Mouse (Mus musculus) stomach, embryonic 16.5 days (tissue): ENCODE data around the gene Gprin3. TPM values are rescaled to one million over a fixed set of nuclear protein-coding genes. Genes with fewer than 3 reads are reported as not detected.

ENCODE experiments used
- ATAC-seq: fragments of 200-750 bp; cut with Nextera tagmentation; 2 replicates; pipeline ENCODE4 v1.8.0; 2017; ENCODE audit warnings: moderate number of reproducible peaks, moderate TSS enrichment; ENCODE audit not compliant: insufficient read depth, low FRiP score
- H3K27ac ChIP-seq: fragments of 300-500 bp; sonication (generic); 2 replicates; pipeline ENCODE4 v1.5.1; 2014; ENCODE audit warnings: low read length
- H3K27me3 ChIP-seq: fragments of 300-500 bp; sonication (generic); 2 replicates; pipeline ENCODE4 v1.6.1; 2014; ENCODE audit warnings: low read length, control low read depth, mixed read lengths; ENCODE audit not compliant: control insufficient read depth, insufficient read depth
- H3K36me3 ChIP-seq: fragments of 300-500 bp; sonication (generic); 2 replicates; pipeline ENCODE4 v1.6.1; 2014; ENCODE audit warnings: low read length; ENCODE audit not compliant: control insufficient read depth, insufficient read depth
- H3K4me1 ChIP-seq: fragments of 300-500 bp; sonication (generic); 2 replicates; pipeline ENCODE4 v1.6.1; 2014; ENCODE audit warnings: low read length, control low read depth, mixed read lengths; ENCODE audit not compliant: control insufficient read depth, insufficient read depth
- H3K4me2 ChIP-seq: fragments of 300-500 bp; sonication (generic); 2 replicates; pipeline ENCODE4 v1.6.1; 2014; ENCODE audit warnings: low read depth, low read length, mixed read lengths
- H3K4me3 ChIP-seq: fragments of 300-500 bp; sonication (generic); replicated peaks from 2 replicates; pipeline ENCODE4 v1.5.1; 2014; ENCODE audit warnings: mild to moderate bottlenecking, low read length
- H3K9ac ChIP-seq: fragments of 300-500 bp; sonication (generic); 2 replicates; pipeline ENCODE4 v1.6.1; 2014; ENCODE audit warnings: low read length
- H3K9me3 ChIP-seq: fragments of 300-500 bp; sonication (generic); replicated peaks from 2 replicates; pipeline ENCODE4 v1.6.1; 2016; ENCODE audit warnings: low read length, control low read depth; ENCODE audit not compliant: control insufficient read depth
- WGBS: fragments of 180-500 bp; shearing (Covaris S2); extraction: QIAGEN DNeasy Blood & Tissue Kit; methylation state at CpG from one replicate; pipeline ENCODE4 v1.1.7; 2014; 5-methylcytosine and 5-hydroxymethylcytosine counted together
- polyA plus RNA-seq: library from polyadenylated mRNA; unstranded; fragments of >200 nt; fragmentation: Nextera tagmentation; extraction: Ambion mirVana; gene quantifications from 2 replicates; pipeline ENCODE4 v1.2.1, GENCODE M21; 2015

Gene Gprin3
- polyA plus RNA-seq, 1 experiment from 2014 or later = 4.6 TPM

DNA sequence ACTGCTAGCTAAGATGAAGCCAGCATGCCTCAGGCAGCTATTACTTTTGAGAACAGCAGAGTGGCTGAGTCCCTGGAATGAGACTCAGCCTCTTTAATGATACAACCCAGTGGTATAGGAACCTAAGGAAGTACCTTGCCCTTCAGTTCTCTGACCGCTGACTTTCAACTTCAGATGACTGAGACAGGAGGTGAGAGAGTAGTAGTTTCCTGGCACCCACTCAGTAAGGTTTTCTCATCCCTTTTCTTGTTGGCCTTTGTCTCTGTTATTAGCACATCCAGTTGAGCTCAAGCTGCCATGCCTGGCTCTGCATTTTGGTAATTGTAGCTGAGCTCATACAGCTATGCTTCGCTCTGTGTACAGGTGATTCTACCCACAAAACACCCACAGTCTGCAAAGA is 62.8 kb downstream of the Gprin3 start:
- H3K4me1 ChIP-seq = no peaks in the 10 kb centered on the region
- no peak overlapping the region for H3K27ac ChIP-seq
- no peaks in the 10 kb centered on the region for H3K36me3 ChIP-seq
- no peak for ATAC-seq
- 95% methylated on average over 2 of the region's 2 CpGs for WGBS
- H3K9me3 ChIP-seq = no peaks in the 10 kb centered on the region
- no peak overlapping the region for H3K4me2 ChIP-seq
- no peaks in the 10 kb centered on the region for H3K27me3 ChIP-seq
- H3K9ac ChIP-seq = no peak overlapping the region
- no peak overlapping the region for H3K4me3 ChIP-seq

DNA sequence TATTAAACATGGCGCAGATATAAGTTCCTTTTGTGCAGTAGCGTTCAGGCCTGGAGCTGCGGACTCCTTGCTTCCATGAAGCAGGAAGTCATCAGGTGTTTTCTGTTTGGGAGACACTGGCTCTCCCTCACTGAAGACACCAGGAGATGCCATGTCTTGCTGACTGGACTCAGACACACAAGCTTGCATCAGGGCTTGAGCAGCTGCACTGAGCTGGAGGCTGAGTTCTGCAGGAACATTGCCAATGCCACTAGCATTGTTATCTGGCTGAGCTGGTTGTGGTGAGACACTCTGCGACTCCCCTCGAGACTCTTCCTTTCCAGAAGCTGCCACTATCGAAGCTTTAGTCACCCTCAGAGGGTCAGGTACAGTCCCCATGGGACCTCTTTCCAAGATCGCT is 71.2 kb downstream of the Gprin3 start:
- WGBS = 85% methylated on average over 7 of the region's 7 CpGs
- Histone ChIP-seq H3K4me1 (no peaks in the 10 kb centered on the region), H3K9me3 (no peaks in the 10 kb centered on the region), H3K4me2 (no peak overlapping the region), H3K27ac (no peak overlapping the region), H3K27me3 (no peaks in the 10 kb centered on the region), H3K36me3 (no peaks in the 10 kb centered on the region), H3K4me3 (no peak overlapping the region), H3K9ac (no peak overlapping the region)
- no peak for ATAC-seq

DNA sequence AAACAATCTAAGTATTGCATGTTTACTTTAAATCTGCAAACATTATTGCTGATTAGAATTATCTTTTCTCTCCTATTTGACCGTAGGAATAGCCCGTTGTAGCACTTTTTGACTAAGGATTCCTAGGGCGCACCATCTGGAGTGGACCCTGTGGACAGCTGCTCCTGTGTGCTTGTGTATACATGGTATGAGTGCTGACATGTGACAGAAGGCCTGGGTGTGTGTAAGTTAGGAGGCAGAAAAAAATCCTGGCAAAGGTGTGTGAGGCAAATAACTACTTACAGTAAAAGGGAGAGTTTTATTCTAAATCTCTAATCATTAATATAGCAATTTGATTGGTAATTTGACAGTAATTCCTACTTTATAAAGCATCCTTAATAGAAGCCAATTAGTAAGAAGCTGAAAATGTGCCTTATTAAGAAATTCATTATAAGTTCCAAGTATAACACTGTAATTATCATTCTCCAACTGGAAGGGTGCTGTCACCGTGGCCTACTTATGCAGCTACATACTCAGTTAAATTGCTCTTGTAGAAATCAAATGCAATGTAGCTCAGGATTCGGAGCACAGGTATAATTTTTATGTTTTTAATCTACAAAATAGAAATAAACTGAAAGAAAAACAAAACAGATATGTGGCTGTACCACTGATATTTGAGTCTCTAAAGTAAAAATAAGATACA is 74.8 kb downstream of the Gprin3 start:
- no peak overlapping the region for H3K27ac ChIP-seq
- H3K4me1 ChIP-seq = no peaks in the 10 kb centered on the region
- H3K36me3 ChIP-seq = no peaks in the 10 kb centered on the region
- H3K9me3 ChIP-seq = no peaks in the 10 kb centered on the region
- no peak overlapping the region for H3K4me2 ChIP-seq
- no peaks in the 10 kb centered on the region for H3K27me3 ChIP-seq
- no peak overlapping the region for H3K9ac ChIP-seq
- 75% methylated on average over 5 of the region's 5 CpGs for WGBS
- ATAC-seq = no peak
- H3K4me3 ChIP-seq = no peak overlapping the region

DNA sequence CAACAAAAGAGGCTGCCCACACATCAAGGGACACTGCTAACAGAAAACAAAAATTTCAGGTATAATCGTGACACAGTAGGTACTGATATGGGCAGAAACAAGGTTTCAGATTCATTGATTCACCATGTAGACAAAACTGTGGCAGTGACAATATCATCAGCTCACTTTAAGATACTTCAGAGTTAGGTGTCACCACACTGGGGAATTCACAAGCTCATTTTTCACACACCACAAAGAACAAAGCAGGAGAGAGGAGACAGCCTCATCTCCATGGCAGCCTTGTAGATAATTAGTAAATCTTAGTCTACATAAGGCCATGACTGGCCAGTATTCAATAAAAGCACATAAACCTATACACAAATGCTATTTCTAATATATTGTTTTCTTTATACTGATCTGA is 77.4 kb downstream of the Gprin3 start:
- no peaks in the 10 kb centered on the region for H3K36me3 ChIP-seq
- H3K27me3 ChIP-seq = no peaks in the 10 kb centered on the region
- H3K4me3 ChIP-seq = no peak overlapping the region
- ATAC-seq = no peak
- no peaks in the 10 kb centered on the region for H3K9me3 ChIP-seq
- H3K4me2 ChIP-seq = no peak overlapping the region
- H3K27ac ChIP-seq = no peak overlapping the region
- WGBS = 71% methylated on average over 1 of the region's 1 CpGs
- H3K4me1 ChIP-seq = no peaks in the 10 kb centered on the region
- no peak overlapping the region for H3K9ac ChIP-seq

DNA sequence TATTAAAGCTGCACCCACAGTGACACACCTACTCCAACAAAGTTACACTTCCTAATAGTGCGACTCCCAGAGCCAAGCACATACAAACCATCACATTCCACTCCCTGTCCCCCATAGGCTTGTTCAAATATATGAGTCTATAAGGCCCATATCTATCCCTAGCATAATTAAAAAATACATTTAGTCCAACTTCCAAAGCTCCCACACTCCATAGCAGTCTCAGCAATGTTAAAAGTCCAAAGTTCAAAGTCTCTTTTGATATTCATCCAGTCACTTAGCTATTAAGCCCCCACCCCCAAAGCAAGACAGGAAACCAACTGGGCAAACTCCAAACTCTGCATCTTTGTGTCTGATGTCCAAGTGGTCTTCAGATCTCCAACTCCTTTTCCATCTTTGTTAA is 84.9 kb downstream of the Gprin3 start:
- H3K4me1 ChIP-seq = no peaks in the 10 kb centered on the region
- no peaks in the 10 kb centered on the region for H3K27me3 ChIP-seq
- H3K4me2 ChIP-seq = no peak overlapping the region
- no peaks in the 10 kb centered on the region for H3K9me3 ChIP-seq
- no peak overlapping the region for H3K9ac ChIP-seq
- 79% methylated on average over 1 of the region's 1 CpGs for WGBS
- ATAC-seq = no peak
- H3K4me3 ChIP-seq = no peak overlapping the region
- H3K27ac ChIP-seq = no peak overlapping the region
- H3K36me3 ChIP-seq = no peaks in the 10 kb centered on the region

DNA sequence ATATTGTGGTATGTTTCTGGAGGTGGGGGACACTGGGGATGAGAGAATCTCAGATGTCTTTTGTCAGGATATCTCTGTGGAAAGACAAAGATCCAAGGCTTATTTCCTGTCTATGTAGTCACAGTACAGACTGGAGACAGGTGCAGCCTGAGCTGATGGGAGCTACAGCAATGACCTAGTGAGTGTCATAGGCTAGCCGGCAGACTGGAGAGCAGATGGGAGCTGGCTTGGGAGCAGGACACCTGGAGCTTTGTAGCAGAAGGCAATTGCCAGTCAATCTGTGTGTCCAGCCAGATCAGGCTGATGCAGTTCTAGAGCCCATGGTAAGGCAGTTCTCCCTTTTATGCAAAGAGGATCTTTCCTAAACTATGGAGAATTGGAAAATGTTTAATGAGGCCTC is 97.8 kb downstream of the Gprin3 start:
- ATAC-seq = no peak
- H3K9me3 ChIP-seq = no peaks in the 10 kb centered on the region
- H3K4me1 ChIP-seq = no peaks in the 10 kb centered on the region
- no peaks in the 10 kb centered on the region for H3K36me3 ChIP-seq
- no peak overlapping the region for H3K4me3 ChIP-seq
- no peak overlapping the region for H3K4me2 ChIP-seq
- no peaks in the 10 kb centered on the region for H3K27me3 ChIP-seq
- WGBS = 71% methylated on average over 1 of the region's 1 CpGs
- no peak overlapping the region for H3K27ac ChIP-seq
- H3K9ac ChIP-seq = no peak overlapping the region

DNA sequence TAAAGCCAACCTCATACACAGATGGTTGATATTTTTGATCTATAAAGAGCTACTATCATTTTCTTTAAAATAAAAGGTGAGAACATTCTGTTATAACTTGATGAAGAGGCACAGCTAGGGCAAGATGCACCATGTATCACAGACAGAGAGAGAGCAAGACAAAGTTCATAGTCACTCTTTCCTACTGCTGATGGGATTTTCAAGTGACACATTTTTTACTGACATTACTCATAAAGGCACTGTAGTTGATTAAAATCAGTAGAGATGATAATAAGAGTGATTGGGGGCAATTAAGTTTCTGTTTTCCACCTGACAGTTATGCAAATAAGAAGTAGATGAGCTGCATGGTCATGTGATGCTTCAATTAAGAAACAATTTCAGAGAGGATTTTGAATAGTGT is 110.2 kb downstream of the Gprin3 start:
- Histone ChIP-seq H3K27ac (no peak overlapping the region), H3K36me3 (no peaks in the 10 kb centered on the region), H3K9ac (no peak overlapping the region), H3K4me3 (no peak overlapping the region), H3K4me1 (no peaks in the 10 kb centered on the region), H3K4me2 (no peak overlapping the region), H3K9me3 (no peaks in the 10 kb centered on the region), H3K27me3 (no peaks in the 10 kb centered on the region)
- ATAC-seq = no peak

DNA sequence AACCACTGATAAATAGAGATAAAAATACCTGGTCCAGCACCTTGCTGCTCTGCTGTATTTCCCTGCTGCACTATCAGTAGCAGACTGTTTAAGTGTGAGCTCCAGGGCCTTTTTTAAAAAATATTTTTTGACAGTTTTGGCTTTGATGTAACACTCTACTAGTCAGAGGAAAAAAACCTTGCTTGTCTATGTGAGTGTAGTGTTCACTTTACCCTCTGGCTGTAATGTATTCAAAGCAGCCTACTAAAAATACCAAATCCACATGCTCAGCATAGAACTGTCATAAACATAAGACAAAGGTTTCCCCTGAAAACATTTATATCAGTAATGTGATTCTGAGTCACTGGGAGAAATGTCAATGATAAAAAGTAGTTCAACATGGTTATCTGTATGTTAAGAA is 111.0 kb downstream of the Gprin3 start:
- H3K4me3 ChIP-seq = no peak overlapping the region
- no peaks in the 10 kb centered on the region for H3K9me3 ChIP-seq
- H3K27ac ChIP-seq = no peak overlapping the region
- ATAC-seq = no peak
- H3K27me3 ChIP-seq = no peaks in the 10 kb centered on the region
- no peak overlapping the region for H3K4me2 ChIP-seq
- no peaks in the 10 kb centered on the region for H3K36me3 ChIP-seq
- H3K9ac ChIP-seq = no peak overlapping the region
- no peaks in the 10 kb centered on the region for H3K4me1 ChIP-seq

DNA sequence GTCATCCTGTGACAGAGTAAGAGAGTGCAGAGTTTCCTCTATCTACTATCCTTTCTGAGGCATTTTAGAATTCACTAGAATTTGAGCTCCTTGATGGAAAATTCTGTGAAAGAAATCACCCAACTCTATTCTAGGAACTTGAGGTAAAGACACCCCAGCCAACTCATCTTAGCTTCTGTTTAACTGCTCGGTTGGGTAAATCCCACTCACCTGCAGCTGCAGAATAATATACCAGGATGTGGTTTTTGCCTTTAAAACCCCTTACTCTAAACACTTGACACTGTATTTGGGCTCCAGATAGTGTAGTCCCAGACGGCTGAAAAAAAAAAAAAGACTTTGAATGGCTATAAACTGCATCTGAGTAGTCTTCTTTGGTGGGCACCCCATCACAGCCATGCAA is 112.9 kb downstream of the Gprin3 start:
- no peaks in the 10 kb centered on the region for H3K36me3 ChIP-seq
- H3K9me3 ChIP-seq = no peaks in the 10 kb centered on the region
- no peaks in the 10 kb centered on the region for H3K4me1 ChIP-seq
- H3K27me3 ChIP-seq = no peaks in the 10 kb centered on the region
- WGBS = 60% methylated on average over 2 of the region's 2 CpGs
- no peak overlapping the region for H3K4me2 ChIP-seq
- H3K27ac ChIP-seq = no peak overlapping the region
- no peak overlapping the region for H3K9ac ChIP-seq
- ATAC-seq = no peak
- no peak overlapping the region for H3K4me3 ChIP-seq

DNA sequence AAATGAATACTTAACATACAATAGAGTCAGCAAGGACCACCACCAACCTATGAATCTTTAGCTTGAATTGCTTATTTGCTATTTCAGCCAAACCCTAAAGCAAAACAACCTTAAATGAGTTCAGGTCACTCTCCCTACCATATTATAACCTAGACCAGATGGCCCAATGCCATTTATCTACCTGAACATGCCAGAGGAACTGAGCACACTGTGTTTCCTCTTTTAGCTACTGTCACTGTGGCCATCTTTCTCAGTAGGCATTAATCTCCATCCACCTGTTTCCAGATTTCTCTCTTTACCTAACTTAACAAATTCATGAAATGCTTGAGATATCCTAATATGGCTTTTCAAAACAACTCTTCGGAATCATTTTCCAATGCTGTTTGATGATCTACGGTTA is 114.9 kb downstream of the Gprin3 start:
- H3K27me3 ChIP-seq = no peaks in the 10 kb centered on the region
- 89% methylated on average over 2 of the region's 2 CpGs for WGBS

More for the DNA sequence above, 114.9 kb downstream of the Gprin3 start:
- H3K4me3 ChIP-seq = no peak overlapping the region
- H3K27ac ChIP-seq = no peak overlapping the region
- no peaks in the 10 kb centered on the region for H3K36me3 ChIP-seq
- H3K4me1 ChIP-seq = no peaks in the 10 kb centered on the region
- H3K9me3 ChIP-seq = no peaks in the 10 kb centered on the region
- ATAC-seq = no peak
- no peak overlapping the region for H3K9ac ChIP-seq
- no peak overlapping the region for H3K4me2 ChIP-seq
